Mouse (Mus musculus) ES-Bruce4 (cell line): ENCODE data around the gene Hivep2. TPM values are rescaled to one million over a fixed set of nuclear protein-coding genes. Genes with fewer than 3 reads are reported as not detected.

Experiments
- H3K27ac ChIP-seq: 2 replicates; pipeline ENCODE4 v1.5.1; 2012; ENCODE audit warnings: low read length, inconsistent platforms; ENCODE audit not compliant: insufficient read depth
- H3K27me3 ChIP-seq: 2 replicates; pipeline ENCODE4 v1.6.1; 2012; ENCODE audit warnings: mild to moderate bottlenecking, low read length, inconsistent platforms; ENCODE audit not compliant: control insufficient read depth, poor library complexity, insufficient read depth, severe bottlenecking
- H3K36me3 ChIP-seq: 2 replicates; pipeline ENCODE4 v1.6.1; 2012; ENCODE audit warnings: inconsistent platforms, mild to moderate bottlenecking, low read length, moderate library complexity; ENCODE audit not compliant: control insufficient read depth, poor library complexity, insufficient read depth, severe bottlenecking
- H3K4me1 ChIP-seq: one replicate; pipeline ENCODE4 v1.8.1; 2011; ENCODE audit warnings: low read length; ENCODE audit not compliant: control insufficient read depth, insufficient read depth
- H3K4me3 ChIP-seq: 2 replicates; pipeline ENCODE4 v1.5.1; 2011; ENCODE audit warnings: low read depth, mild to moderate bottlenecking, low read length
- H3K9ac ChIP-seq: 2 replicates; pipeline ENCODE4 v1.6.1; 2012; ENCODE audit warnings: low read depth, mild to moderate bottlenecking, inconsistent platforms; ENCODE audit not compliant: poor library complexity, severe bottlenecking
- H3K9me3 ChIP-seq: replicated peaks from 2 replicates; pipeline ENCODE4 v1.6.1; 2012; ENCODE audit warnings: mild to moderate bottlenecking, low read length, inconsistent platforms; ENCODE audit not compliant: control insufficient read depth, poor library complexity, insufficient read depth, severe bottlenecking
- CTCF ChIP-seq: IDR thresholded peaks from one replicate; pipeline ENCODE4 v1.8.1; 2011; ENCODE audit warnings: low read depth, low read length
- EP300 ChIP-seq: IDR thresholded peaks from 2 replicates; pipeline ENCODE4 v1.6.1; 2011; ENCODE audit warnings: low read depth, low read length; ENCODE audit not compliant: insufficient read depth
- POLR2A ChIP-seq: IDR thresholded peaks from one replicate; pipeline ENCODE4 v1.8.1; 2011; ENCODE audit warnings: low read length; ENCODE audit not compliant: insufficient read depth
- polyA plus RNA-seq: library from polyadenylated mRNA; stranded (reverse); fragments of >200 nt; gene quantifications from 2 replicates; pipeline ENCODE4 v1.2.4, GENCODE M21; 2011; ENCODE audit warnings: low read depth; ENCODE audit not compliant: missing spikeins, insufficient read depth, insufficient read length

The Hivep2 gene
- polyA plus RNA-seq, 1 experiment: 3.4 TPM

DNA sequence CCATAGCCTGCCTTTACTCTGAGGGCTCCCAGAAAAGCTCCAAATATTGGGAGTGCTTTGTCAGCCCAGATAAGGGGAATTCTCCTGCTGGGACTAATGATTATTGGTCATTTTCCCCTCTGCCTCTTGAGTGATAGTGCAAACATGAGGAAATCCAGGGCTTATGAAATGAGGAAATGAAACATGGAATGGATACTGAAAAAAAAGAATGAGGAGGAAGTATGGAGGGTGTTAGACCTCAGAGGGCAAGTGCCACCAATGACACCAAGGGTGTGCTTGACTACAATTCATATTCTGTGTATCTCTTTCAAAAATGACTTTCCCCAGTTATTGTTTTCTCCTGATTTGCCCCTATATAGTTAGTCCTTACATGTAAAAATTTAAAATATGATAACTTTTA, 167.1 kb downstream of the Hivep2 start:
- Histone ChIP-seq H3K9me3 (no peaks in the 10 kb centered on the region), H3K27me3 (no peaks in the 10 kb centered on the region), H3K27ac (no peak overlapping the region), H3K4me3 (no peak overlapping the region), H3K9ac (no peak overlapping the region), H3K36me3 (no peaks in the 10 kb centered on the region), H3K4me1 (no peaks in the 10 kb centered on the region)
- no peak for TF ChIP-seq EP300
- TF ChIP-seq CTCF: no peak

- TF ChIP-seq EP300 (no peak), POLR2A (no peak), CTCF (no peak)
- no peak overlapping the region for H3K27ac ChIP-seq
Observed at GRCm38 (mm10) chr10:14138663-14139062, 172.8 kb downstream of the Hivep2 start.

DNA sequence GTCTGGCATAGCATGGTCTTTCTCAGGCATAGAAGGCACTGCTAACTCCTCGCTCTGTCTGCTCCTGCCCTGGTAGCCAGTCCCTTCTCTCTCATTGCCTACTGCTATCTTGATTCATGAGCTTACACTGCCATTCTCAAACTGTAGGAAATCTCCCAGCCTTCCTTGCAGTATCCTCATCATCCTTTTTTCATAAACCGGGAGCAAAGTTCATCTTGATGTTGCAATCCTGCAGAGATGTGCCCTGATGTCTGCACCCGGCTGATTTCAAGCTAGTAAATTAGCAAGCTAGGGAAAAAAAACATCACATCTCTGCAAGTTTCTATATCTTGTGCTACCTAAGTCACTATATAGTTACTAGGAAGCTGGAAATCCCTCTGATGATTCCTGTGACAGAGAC, 179.0 kb downstream of the Hivep2 start:
- Histone ChIP-seq H3K9me3 (no peaks in the 10 kb centered on the region), H3K4me3 (no peak overlapping the region), H3K36me3 (no peaks in the 10 kb centered on the region), H3K27me3 (no peaks in the 10 kb centered on the region; the same call in none of the 2 replicates), H3K9ac (no peak overlapping the region), H3K4me1 (no peaks in the 10 kb centered on the region), H3K27ac (no peak overlapping the region)
- TF ChIP-seq CTCF: no peak
- TF ChIP-seq POLR2A: no peak
- no peak for TF ChIP-seq EP300

More at GRCm38 (mm10) chr10:14138663-14139062, 172.8 kb downstream of the Hivep2 start:
- Histone ChIP-seq H3K4me3 (no peak overlapping the region), H3K27me3 (no peaks in the 10 kb centered on the region; the same call in 1 of the 2 replicates), H3K4me1 (no peaks in the 10 kb centered on the region), H3K36me3 (no peaks in the 10 kb centered on the region), H3K9me3 (no peaks in the 10 kb centered on the region), H3K9ac (no peak overlapping the region)

GRCm38 (mm10) chr10:14164829-14165228, 199.0 kb downstream of the Hivep2 start:
- H3K9ac ChIP-seq: no peak overlapping the region
- TF ChIP-seq POLR2A: no peak
- TF ChIP-seq CTCF: no peak
- no peak for TF ChIP-seq EP300
- H3K4me3 ChIP-seq: no peak overlapping the region
- H3K9me3 ChIP-seq: no peaks in the 10 kb centered on the region
- H3K27me3 ChIP-seq: no peaks in the 10 kb centered on the region
- no peaks in the 10 kb centered on the region for H3K36me3 ChIP-seq
- no peaks in the 10 kb centered on the region for H3K4me1 ChIP-seq
- H3K27ac ChIP-seq: no peak overlapping the region

DNA sequence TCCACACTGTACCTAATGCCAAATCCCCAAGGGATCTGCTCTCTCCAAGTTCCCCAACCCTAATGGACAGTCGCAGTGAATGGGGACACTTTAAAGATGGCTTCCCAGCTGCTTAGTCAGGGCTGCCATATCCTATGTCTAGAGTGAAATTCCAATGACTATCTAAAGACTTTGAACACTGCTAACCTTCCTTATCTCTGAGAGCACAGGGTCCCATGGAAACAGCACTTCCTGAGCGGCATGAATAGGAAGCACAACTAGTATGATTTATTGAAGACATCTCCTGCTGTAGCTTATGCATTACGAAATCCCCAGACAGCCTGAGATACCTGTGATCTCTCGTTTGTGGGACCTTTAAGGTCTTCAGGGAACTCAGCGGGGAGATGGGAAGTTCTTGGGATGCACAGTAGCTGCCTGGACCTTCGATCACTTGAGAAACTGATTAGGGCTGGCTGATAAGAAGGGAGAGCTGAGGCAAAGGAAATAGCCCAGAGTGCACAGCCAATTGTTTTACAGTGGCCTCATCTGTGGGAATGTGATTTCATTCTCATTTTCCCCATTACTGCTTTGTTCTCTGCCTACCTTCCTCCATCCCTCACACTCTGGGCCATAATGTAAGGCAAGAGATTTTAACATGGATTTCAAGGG, 202.4 kb downstream of the Hivep2 start:
- Histone ChIP-seq H3K27ac (no peak overlapping the region), H3K4me3 (no peak overlapping the region), H3K9ac (no peak overlapping the region), H3K4me1 (no peaks in the 10 kb centered on the region), H3K36me3 (no peaks in the 10 kb centered on the region), H3K9me3 (no peaks in the 10 kb centered on the region), H3K27me3 (no peaks in the 10 kb centered on the region)
- TF ChIP-seq POLR2A: no peak
- TF ChIP-seq CTCF: no peak
- no peak for TF ChIP-seq EP300

- H3K9ac ChIP-seq: no peak overlapping the region
- H3K4me1 ChIP-seq: no peaks in the 10 kb centered on the region
- TF ChIP-seq POLR2A (no peak), EP300 (no peak), CTCF (no peak)
- no peaks in the 10 kb centered on the region for H3K36me3 ChIP-seq
- no peaks in the 10 kb centered on the region for H3K9me3 ChIP-seq
- no peaks in the 10 kb centered on the region for H3K27me3 ChIP-seq
- no peak overlapping the region for H3K27ac ChIP-seq
- no peak overlapping the region for H3K4me3 ChIP-seq
Observed at GRCm38 (mm10) chr10:14168869-14169566, 203.1 kb downstream of the Hivep2 start.
